Mouse (Mus musculus) ES-Bruce4 (cell line): ENCODE measurements around the gene Gm29609.

Experiments
- CTCF ChIP-seq: IDR thresholded peaks from one replicate; pipeline ENCODE4 v1.8.1; 2011; ENCODE audit warnings: low read depth, low read length
- EP300 ChIP-seq: IDR thresholded peaks from 2 replicates; pipeline ENCODE4 v1.6.1; 2011; ENCODE audit warnings: low read depth, low read length; ENCODE audit not compliant: insufficient read depth
- POLR2A ChIP-seq: IDR thresholded peaks from one replicate; pipeline ENCODE4 v1.8.1; 2011; ENCODE audit warnings: low read length; ENCODE audit not compliant: insufficient read depth

- no peak for TF ChIP-seq CTCF
- TF ChIP-seq POLR2A = no peak
- no peak for TF ChIP-seq EP300
Observed at GRCm38 (mm10) chr5:31204421-31204820, 24.7 kb upstream of the Gm29609 start.
